Mouse (Mus musculus) megakaryocyte progenitor cell, adult 5-6 weeks (primary cell): ENCODE results near the gene Pcca. TPM values are rescaled to one million over a fixed set of nuclear protein-coding genes. Genes with fewer than 3 reads are reported as not detected.
A peak's percentile ranks its signal among the peaks of the same experiment; 100 is the strongest.

ENCODE experiments used
- ATAC-seq: replicated peaks from 2 replicates; pipeline ENCODE4 v1.8.0; 2016; ENCODE audit warnings: mild to moderate bottlenecking, moderate TSS enrichment, inconsistent platforms; ENCODE audit not compliant: poor library complexity
- total RNA-seq, 2 experiments: library from RNA; stranded (forward) in 1 of 2; stranded (reverse) in 1 of 2; fragments of 157-497, 149-512 nt in 1 of 2; fragments of 200-1000 nt in 1 of 2; gene quantifications; 2 replicates each; pipeline versions ENCODE4 v1.2.3 to v1.2.4; 2015 to 2017

Gene Pcca
- total RNA-seq, 2 experiments from 2014 or later = 38.7 to 81.2 TPM

DNA sequence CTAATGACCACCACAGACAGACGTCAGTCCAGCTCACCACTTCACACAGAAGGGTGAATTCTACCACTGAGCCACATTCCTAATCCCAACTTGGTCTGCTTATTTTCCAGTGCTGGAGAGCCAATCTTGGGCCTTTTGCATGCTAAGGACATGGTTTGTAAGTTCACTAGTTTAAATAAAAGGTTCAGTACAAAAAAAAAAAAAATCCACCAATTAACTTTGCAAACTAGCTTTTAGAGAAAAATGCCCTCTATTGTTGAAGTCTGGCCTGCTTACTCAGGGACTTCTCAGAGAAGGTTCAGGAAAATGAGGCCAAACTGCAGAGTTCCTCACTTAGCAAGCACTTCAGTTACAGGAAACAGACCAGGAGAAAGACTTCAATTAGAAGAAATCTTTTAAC is 378.0 kb downstream of the Pcca start:
- ATAC-seq = no peak

DNA sequence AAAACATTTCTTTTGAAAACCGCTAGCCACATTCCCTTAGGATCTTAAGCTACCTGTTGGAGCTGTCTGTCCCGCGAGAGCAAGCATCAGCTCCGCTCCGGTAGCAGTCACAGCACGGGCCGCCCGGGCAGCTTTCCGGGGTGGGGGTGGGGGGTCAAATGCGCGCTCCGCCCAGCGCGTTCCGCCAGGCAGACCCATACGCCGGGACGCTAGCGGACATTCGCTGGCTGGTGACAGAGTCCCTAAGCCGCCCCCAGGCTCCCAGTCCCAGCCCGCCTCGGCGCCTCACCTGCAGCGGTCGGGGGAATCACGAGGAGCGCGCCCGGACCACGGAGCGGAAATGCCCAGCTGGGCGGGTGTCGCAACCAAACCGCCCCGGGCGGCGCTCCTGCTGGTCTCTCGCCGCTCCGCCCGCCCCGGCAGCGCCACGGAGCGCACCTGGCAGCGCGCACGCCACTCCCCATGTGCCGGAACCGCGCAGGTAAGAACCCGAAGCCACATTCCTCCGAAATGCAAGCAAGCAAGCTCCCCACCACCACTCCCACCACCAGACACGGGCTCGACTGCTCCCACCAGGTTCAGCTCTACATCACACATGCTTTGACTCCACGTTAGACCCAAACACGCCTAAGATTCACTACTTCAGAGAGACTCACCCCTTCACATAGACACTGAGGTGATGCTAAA is 378.8 kb downstream of the Pcca start:
- peak; percentile 95 for ATAC-seq

DNA sequence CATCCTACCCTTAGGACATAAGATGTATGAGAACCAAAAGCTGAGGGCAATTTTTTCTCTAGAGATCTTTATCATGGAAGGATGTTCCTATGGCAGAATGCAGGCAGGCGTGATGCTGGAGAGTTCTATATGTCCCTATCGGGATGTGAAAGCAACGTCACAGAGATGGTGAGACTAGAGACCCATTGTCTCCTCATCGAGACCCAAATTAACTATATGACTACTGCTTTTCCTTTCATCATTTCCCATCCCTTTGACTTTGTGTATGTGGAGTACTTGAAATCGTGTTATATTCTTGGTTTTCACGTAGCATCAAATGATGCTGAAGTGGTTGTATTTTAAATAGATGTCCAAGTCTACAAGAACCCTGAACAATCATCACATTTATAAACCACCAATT is 379.5 kb downstream of the Pcca start, which contains the start of gene Ggact:
Ggact (minus strand) TSS at position 101 of the 400 bp plus-strand sequence.
- no peak for ATAC-seq

DNA sequence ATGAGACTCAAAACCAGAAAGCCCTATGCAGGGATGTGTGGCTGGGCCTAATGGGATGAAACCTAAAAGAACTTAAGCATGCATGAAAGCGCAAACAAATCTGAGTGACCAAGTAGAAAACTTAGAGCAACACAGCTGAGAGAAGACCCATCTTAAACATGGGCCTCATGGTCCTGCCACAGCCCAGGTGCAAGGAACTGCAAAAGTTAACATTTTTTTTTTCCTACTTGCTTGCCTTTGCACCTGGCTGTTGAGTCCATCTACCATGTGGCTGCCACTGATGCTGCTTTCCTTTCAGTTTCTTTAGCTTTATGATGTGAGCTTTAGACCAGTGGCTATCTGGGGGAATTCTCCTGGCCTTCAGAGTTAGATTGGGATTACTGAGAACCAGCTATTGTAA is 383.6 kb downstream of the Pcca start:
- no peak for ATAC-seq

DNA sequence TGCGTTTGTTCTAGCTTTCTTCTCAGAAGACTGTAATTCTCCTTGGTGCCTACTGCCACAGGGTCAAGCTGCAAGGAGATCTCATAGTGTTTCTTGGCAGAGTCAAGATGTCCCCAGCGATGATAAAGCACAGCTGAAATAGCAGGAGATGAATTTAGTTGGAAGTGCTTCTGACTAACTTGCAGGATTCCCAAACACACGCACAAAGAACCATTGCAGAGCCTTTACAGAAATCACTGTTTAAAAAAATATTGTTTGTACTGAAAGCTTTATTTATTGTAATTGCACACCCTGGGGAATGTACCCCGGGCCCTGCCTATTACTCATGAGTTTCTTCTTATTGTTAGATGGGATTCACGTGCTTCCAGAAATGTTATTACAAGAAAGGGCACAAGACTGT is 385.9 kb downstream of the Pcca start:
- no peak for ATAC-seq

DNA sequence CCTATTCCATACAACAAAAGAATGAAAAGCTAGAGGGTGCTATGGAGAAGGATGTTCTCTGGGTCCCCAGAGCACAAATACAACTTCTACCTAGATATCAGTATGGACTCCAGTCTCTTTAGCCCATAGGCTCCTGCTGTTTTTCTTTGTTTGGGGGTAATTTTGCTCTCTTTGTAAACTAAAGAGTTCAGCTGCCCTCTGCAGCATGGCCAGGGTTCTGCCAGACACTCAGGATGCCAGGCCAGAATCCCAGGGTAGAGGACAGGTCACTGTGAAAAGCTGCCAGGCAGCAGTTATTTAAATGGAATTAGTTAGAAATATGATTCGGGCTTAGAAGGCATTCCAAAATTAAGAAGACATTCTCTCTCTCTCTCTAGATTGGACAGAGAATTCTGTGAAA is 402.3 kb downstream of the Pcca start:
- no peak for ATAC-seq

Other genes starting within 250 kb of the Pcca start
- gene Gm5089, start 83.2 kb upstream of the Pcca start, total RNA-seq (2015) = not detected in 2 replicates
- not detected in 2 replicates for gene Gm5089, start 83.2 kb upstream of the Pcca start, total RNA-seq (2017)
- gene Zic5, start 68.6 kb upstream of the Pcca start, total RNA-seq (2015) = not detected in 2 replicates
- gene Zic5, start 68.6 kb upstream of the Pcca start, total RNA-seq (2017) = not detected in 2 replicates
- gene Zic2, start 58.9 kb upstream of the Pcca start, total RNA-seq (2015) = not detected in 2 replicates
- not detected in 2 replicates for gene Zic2, start 58.9 kb upstream of the Pcca start, total RNA-seq (2017)
- gene Gm10837, start 43.7 kb upstream of the Pcca start, total RNA-seq (2015) = not detected in 2 replicates
- not detected in 2 replicates for gene Gm10837, start 43.7 kb upstream of the Pcca start, total RNA-seq (2017)